Mouse (Mus musculus) cortical plate, adult 2 months (tissue): Measurements from ENCODE around the gene Tgfb1. TPM values are rescaled to one million over a fixed set of nuclear protein-coding genes. Genes with fewer than 3 reads are reported as not detected.

Experiments used
- H3K27ac ChIP-seq: fragments of 200-500 bp; 2 replicates; pipeline ENCODE4 v1.5.1; 2012; ENCODE audit warnings: low read length, control low read depth, inconsistent platforms; ENCODE audit not compliant: insufficient read depth
- H3K4me1 ChIP-seq: fragments of 200-500 bp; 2 replicates; pipeline ENCODE4 v1.6.1; 2011; ENCODE audit warnings: low read length; ENCODE audit not compliant: control insufficient read depth, insufficient read depth
- H3K4me3 ChIP-seq: fragments of 200-500 bp; 2 replicates; pipeline ENCODE4 v1.5.1; 2011; ENCODE audit warnings: mild to moderate bottlenecking, low read length, control low read depth; ENCODE audit not compliant: insufficient read depth
- CTCF ChIP-seq: fragments of 200-500 bp; IDR thresholded peaks from 2 replicates; pipeline ENCODE4 v1.5.1; 2011; ENCODE audit warnings: mild to moderate bottlenecking, control low read depth, low read length; ENCODE audit not compliant: insufficient read depth; ENCODE audit errors: extremely low read depth
- POLR2A ChIP-seq: fragments of 200-500 bp; IDR thresholded peaks from 2 replicates; pipeline ENCODE4 v1.6.1; 2011; ENCODE audit warnings: mild to moderate bottlenecking, low read length, control low read depth; ENCODE audit not compliant: insufficient read depth; ENCODE audit errors: extremely low read depth
- polyA plus RNA-seq: library from polyadenylated mRNA; depleted of rRNA; stranded (reverse); fragments of >200 nt; gene quantifications from 2 replicates; pipeline ENCODE4 v1.2.3, GENCODE M21; 2012

Gene Tgfb1
- polyA plus RNA-seq, 1 experiment = 5.6 TPM

GRCm38 (mm10) chr7:25684659-25685058 lies 2.1 kb upstream of the Tgfb1 start:
- Histone ChIP-seq H3K4me1 (peaks cover 4% of the 10 kb centered on the region; the same call in 1 of the 2 replicates), H3K4me3 (no peak overlapping the region), H3K27ac (no peak overlapping the region)
- TF ChIP-seq CTCF (no peak), POLR2A (no peak)

GRCm38 (mm10) chr7:25685926-25686470 lies 804 bp upstream of the Tgfb1 start:
- H3K4me3 ChIP-seq = no peak overlapping the region
- H3K4me1 ChIP-seq = peaks cover 4% of the 10 kb centered on the region; the same call in 1 of the 2 replicates
- no peak overlapping the region for H3K27ac ChIP-seq
- TF ChIP-seq POLR2A (no peak), CTCF (no peak)

GRCm38 (mm10) chr7:25687811-25688401 lies 1.1 kb downstream of the Tgfb1 start:
- Histone ChIP-seq H3K4me1 (peaks cover 2% of the 10 kb centered on the region; the same call in 1 of the 2 replicates), H3K4me3 (peak overlapping the region; percentile 38), H3K27ac (no peak overlapping the region)
- TF ChIP-seq CTCF (no peak), POLR2A (no peak)

GRCm38 (mm10) chr7:25688810-25689586 lies 2.2 kb downstream of the Tgfb1 start:
- peak overlapping the region; percentile 28 for H3K4me3 ChIP-seq
- no peak for TF ChIP-seq POLR2A
- TF ChIP-seq CTCF = no peak
- H3K4me1 ChIP-seq = peaks cover 2% of the 10 kb centered on the region; the same call in 1 of the 2 replicates
- H3K27ac ChIP-seq = no peak overlapping the region

- TF ChIP-seq CTCF (no peak), POLR2A (no peak)
- Histone ChIP-seq H3K4me1 (peaks cover 2% of the 10 kb centered on the region; the same call in 1 of the 2 replicates), H3K27ac (no peak overlapping the region), H3K4me3 (peak overlapping the region; percentile 28; the same call in 1 of the 2 replicates)
Measured at GRCm38 (mm10) chr7:25689603-25690021, 2.8 kb downstream of the Tgfb1 start.

GRCm38 (mm10) chr7:25690051-25690450 lies 3.2 kb downstream of the Tgfb1 start:
- Histone ChIP-seq H3K4me1 (peaks cover 2% of the 10 kb centered on the region; the same call in 1 of the 2 replicates), H3K27ac (no peak overlapping the region), H3K4me3 (no peak overlapping the region)
- TF ChIP-seq POLR2A (no peak), CTCF (no peak)

- H3K4me1 ChIP-seq = no peaks in the 10 kb centered on the region
- no peak for TF ChIP-seq CTCF
- TF ChIP-seq POLR2A = no peak
- no peak overlapping the region for H3K4me3 ChIP-seq
- H3K27ac ChIP-seq = no peak overlapping the region
Measured at GRCm38 (mm10) chr7:25694104-25694503, 7.3 kb downstream of the Tgfb1 start.

GRCm38 (mm10) chr7:25699851-25700250 lies 13.0 kb downstream of the Tgfb1 start:
- H3K27ac ChIP-seq = no peak overlapping the region
- TF ChIP-seq CTCF = no peak
- no peak for TF ChIP-seq POLR2A
- H3K4me1 ChIP-seq = no peaks in the 10 kb centered on the region
- H3K4me3 ChIP-seq = no peak overlapping the region

GRCm38 (mm10) chr7:25700732-25701131 lies 13.9 kb downstream of the Tgfb1 start:
- Histone ChIP-seq H3K27ac (no peak overlapping the region), H3K4me3 (no peak overlapping the region), H3K4me1 (no peaks in the 10 kb centered on the region; the same call in 1 of the 2 replicates)
- TF ChIP-seq POLR2A (no peak), CTCF (0 out of 2 replicates have a peak, but pooled peaks have one; percentile 1)
